Mouse (Mus musculus): ENCODE data around the gene Rffl. TPM values are rescaled to one million over a fixed set of nuclear protein-coding genes. Genes with fewer than 3 reads are reported as not detected.

Gene Rffl
- polyA plus RNA-seq, 1 experiment: 12.7 TPM

DNA sequence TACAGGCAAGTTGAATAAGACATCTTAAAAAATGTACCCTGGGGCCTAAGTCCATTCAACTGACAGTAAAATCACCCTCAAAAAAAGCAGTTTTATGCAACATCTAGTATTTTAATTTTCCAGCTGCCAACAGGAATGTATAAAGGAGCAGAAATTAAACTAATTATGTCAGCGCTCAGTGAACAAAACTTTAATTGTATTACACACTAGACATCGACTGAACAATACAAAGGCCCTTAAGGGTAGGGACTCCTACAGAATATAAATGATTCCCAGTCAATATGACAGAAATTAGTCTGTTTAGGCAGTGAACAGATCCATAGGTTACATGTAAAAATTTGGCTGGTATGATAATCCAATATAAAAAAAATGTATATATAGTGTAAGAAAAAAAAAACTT is 8.0 kb downstream of the Rffl start:
- Histone ChIP-seq H3K4me3 (ENCODE audit: insufficient read depth, low read length) (no peak overlapping the region), H3K27ac (ENCODE audit: insufficient read depth, low read length) (no peak overlapping the region), H3K4me1 (ENCODE audit: control insufficient read depth, insufficient read depth, low read length) (no peaks in the 10 kb centered on the region)
- TF ChIP-seq CTCF (IDR thresholded peaks at IDR 0.05; ENCODE audit: extremely low read depth, insufficient read depth, low read length) (no peak), POLR2A (IDR thresholded peaks at IDR 0.05; ENCODE audit: extremely low read depth, insufficient read depth, low read length) (no peak)

DNA sequence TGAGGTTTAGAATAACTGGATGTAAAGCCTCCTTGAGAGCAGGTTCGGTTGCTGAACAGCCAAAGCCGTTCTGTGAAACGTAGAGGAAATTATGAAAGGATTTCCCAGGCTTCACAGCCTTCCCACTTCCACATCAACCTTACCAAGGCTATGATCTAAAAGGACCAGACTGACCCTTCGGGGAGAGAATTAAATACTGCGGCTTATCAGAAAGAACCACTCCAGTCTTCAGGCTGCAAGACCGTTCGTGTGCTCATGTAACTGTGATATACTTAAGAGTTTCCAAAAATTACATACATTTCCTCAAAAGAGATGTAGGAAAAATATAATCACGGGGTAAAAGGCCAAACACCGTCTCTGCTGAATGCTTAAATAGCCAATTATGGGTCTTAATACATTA is 8.4 kb downstream of the Rffl start:
- H3K4me3 ChIP-seq (ENCODE audit: insufficient read depth, low read length): no peak overlapping the region
- H3K4me1 ChIP-seq (ENCODE audit: control insufficient read depth, insufficient read depth, low read length): no peaks in the 10 kb centered on the region
- H3K27ac ChIP-seq (ENCODE audit: insufficient read depth, low read length): no peak overlapping the region
- TF ChIP-seq POLR2A (IDR thresholded peaks at IDR 0.05; ENCODE audit: extremely low read depth, insufficient read depth, low read length) (no peak), CTCF (IDR thresholded peaks at IDR 0.05; ENCODE audit: extremely low read depth, insufficient read depth, low read length) (no peak)

GRCm38 (mm10) chr11:82861558-82861957 is 9.5 kb downstream of the Rffl start:
- Histone ChIP-seq H3K4me3 (ENCODE audit: insufficient read depth, low read length) (no peak overlapping the region), H3K4me1 (ENCODE audit: control insufficient read depth, insufficient read depth, low read length) (no peaks in the 10 kb centered on the region), H3K27ac (ENCODE audit: insufficient read depth, low read length) (no peak overlapping the region)
- no peak for TF ChIP-seq CTCF (IDR thresholded peaks at IDR 0.05; ENCODE audit: extremely low read depth, insufficient read depth, low read length)
- no peak for TF ChIP-seq POLR2A (IDR thresholded peaks at IDR 0.05; ENCODE audit: extremely low read depth, insufficient read depth, low read length)

DNA sequence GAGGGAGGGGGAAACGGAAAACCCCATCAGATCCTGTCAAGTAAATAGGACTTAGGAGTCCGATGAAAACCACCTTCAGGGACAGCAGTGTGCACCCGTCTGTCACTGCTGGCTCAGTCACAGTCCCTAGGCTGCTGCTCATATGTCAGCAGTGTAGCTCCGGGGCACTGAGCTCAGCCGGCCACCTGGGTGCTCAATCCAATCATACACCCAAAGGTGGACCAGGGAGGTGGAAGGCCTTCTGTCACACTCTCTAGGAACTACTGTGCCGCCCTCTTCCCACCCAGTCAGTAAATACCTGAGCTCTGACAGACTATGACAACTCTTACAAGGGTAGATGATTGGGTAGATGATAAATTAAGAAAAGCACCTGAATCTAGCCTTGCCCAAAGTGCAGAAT is 10.3 kb downstream of the Rffl start:
- TF ChIP-seq POLR2A (IDR thresholded peaks at IDR 0.05; ENCODE audit: extremely low read depth, insufficient read depth, low read length) (no peak), CTCF (IDR thresholded peaks at IDR 0.05; ENCODE audit: extremely low read depth, insufficient read depth, low read length) (no peak)
- H3K27ac ChIP-seq (ENCODE audit: insufficient read depth, low read length): no peak overlapping the region

GRCm38 (mm10) chr11:82857307-82857848 is 13.6 kb downstream of the Rffl start:
- Histone ChIP-seq H3K27ac (ENCODE audit: insufficient read depth, low read length) (peak overlapping the region; percentile 72; the same call in 1 of the 2 replicates), H3K4me3 (ENCODE audit: insufficient read depth, low read length) (no peak overlapping the region), H3K4me1 (ENCODE audit: control insufficient read depth, insufficient read depth, low read length) (no peaks in the 10 kb centered on the region)
- TF ChIP-seq POLR2A (IDR thresholded peaks at IDR 0.05; ENCODE audit: extremely low read depth, insufficient read depth, low read length): no peak
- TF ChIP-seq CTCF (IDR thresholded peaks at IDR 0.05; ENCODE audit: extremely low read depth, insufficient read depth, low read length): no peak

More for the DNA sequence above, 10.3 kb downstream of the Rffl start:
- H3K4me1 ChIP-seq (ENCODE audit: control insufficient read depth, insufficient read depth, low read length): no peaks in the 10 kb centered on the region
- H3K4me3 ChIP-seq (ENCODE audit: insufficient read depth, low read length): no peak overlapping the region

- Histone ChIP-seq H3K4me3 (ENCODE audit: insufficient read depth, low read length) (no peak overlapping the region), H3K4me1 (ENCODE audit: control insufficient read depth, insufficient read depth, low read length) (no peaks in the 10 kb centered on the region), H3K27ac (ENCODE audit: insufficient read depth, low read length) (no peak overlapping the region)
- TF ChIP-seq POLR2A (IDR thresholded peaks at IDR 0.05; ENCODE audit: extremely low read depth, insufficient read depth, low read length) (no peak), CTCF (IDR thresholded peaks at IDR 0.05; ENCODE audit: extremely low read depth, insufficient read depth, low read length) (no peak)
Observed at GRCm38 (mm10) chr11:82856032-82856431, 15.0 kb downstream of the Rffl start.

GRCm38 (mm10) chr11:82855327-82855973 is 15.6 kb downstream of the Rffl start:
- TF ChIP-seq POLR2A (IDR thresholded peaks at IDR 0.05; ENCODE audit: extremely low read depth, insufficient read depth, low read length): no peak
- TF ChIP-seq CTCF (IDR thresholded peaks at IDR 0.05; ENCODE audit: extremely low read depth, insufficient read depth, low read length): no peak
- Histone ChIP-seq H3K4me3 (ENCODE audit: insufficient read depth, low read length) (no peak overlapping the region), H3K4me1 (ENCODE audit: control insufficient read depth, insufficient read depth, low read length) (no peaks in the 10 kb centered on the region), H3K27ac (ENCODE audit: insufficient read depth, low read length) (no peak overlapping the region)

GRCm38 (mm10) chr11:82854111-82854510 is 16.9 kb downstream of the Rffl start:
- no peak overlapping the region for H3K27ac ChIP-seq (ENCODE audit: insufficient read depth, low read length)

GRCm38 (mm10) chr11:82852958-82853357 is 18.1 kb downstream of the Rffl start:
- no peak overlapping the region for H3K4me3 ChIP-seq (ENCODE audit: insufficient read depth, low read length)
- H3K4me1 ChIP-seq (ENCODE audit: control insufficient read depth, insufficient read depth, low read length): no peaks in the 10 kb centered on the region
- no peak for TF ChIP-seq CTCF (IDR thresholded peaks at IDR 0.05; ENCODE audit: extremely low read depth, insufficient read depth, low read length)
- TF ChIP-seq POLR2A (IDR thresholded peaks at IDR 0.05; ENCODE audit: extremely low read depth, insufficient read depth, low read length): no peak
- H3K27ac ChIP-seq (ENCODE audit: insufficient read depth, low read length): no peak overlapping the region

More at GRCm38 (mm10) chr11:82854111-82854510, 16.9 kb downstream of the Rffl start:
- H3K4me1 ChIP-seq (ENCODE audit: control insufficient read depth, insufficient read depth, low read length): no peaks in the 10 kb centered on the region
- TF ChIP-seq POLR2A (IDR thresholded peaks at IDR 0.05; ENCODE audit: extremely low read depth, insufficient read depth, low read length) (no peak), CTCF (IDR thresholded peaks at IDR 0.05; ENCODE audit: extremely low read depth, insufficient read depth, low read length) (no peak)
- no peak overlapping the region for H3K4me3 ChIP-seq (ENCODE audit: insufficient read depth, low read length)

DNA sequence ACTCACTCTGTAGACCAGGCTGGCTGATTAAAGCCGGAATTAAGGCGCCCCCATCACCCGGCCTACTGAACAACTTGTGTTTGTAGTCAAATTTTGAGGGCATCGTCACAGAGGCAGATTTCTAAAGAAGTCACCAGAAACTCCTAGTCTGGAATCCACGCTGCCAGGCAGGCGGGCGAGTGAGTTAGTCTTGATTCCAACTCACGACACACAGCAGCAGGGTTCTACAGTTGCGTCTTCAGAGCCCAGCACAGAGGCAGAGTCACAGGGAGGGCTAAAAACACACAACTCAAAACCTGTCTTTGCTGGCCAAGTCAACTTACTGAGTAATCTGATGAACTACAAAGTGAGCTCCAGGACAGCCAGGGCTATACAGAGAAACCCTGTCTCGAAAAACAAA is 18.5 kb downstream of the Rffl start:
- H3K27ac ChIP-seq (ENCODE audit: insufficient read depth, low read length): no peak overlapping the region
- no peaks in the 10 kb centered on the region for H3K4me1 ChIP-seq (ENCODE audit: control insufficient read depth, insufficient read depth, low read length)
- no peak overlapping the region for H3K4me3 ChIP-seq (ENCODE audit: insufficient read depth, low read length)
- TF ChIP-seq POLR2A (IDR thresholded peaks at IDR 0.05; ENCODE audit: extremely low read depth, insufficient read depth, low read length) (no peak), CTCF (IDR thresholded peaks at IDR 0.05; ENCODE audit: extremely low read depth, insufficient read depth, low read length) (no peak)
